8 mouse cellular contexts compared by ENCODE assay signal in the genomic region with DNA sequence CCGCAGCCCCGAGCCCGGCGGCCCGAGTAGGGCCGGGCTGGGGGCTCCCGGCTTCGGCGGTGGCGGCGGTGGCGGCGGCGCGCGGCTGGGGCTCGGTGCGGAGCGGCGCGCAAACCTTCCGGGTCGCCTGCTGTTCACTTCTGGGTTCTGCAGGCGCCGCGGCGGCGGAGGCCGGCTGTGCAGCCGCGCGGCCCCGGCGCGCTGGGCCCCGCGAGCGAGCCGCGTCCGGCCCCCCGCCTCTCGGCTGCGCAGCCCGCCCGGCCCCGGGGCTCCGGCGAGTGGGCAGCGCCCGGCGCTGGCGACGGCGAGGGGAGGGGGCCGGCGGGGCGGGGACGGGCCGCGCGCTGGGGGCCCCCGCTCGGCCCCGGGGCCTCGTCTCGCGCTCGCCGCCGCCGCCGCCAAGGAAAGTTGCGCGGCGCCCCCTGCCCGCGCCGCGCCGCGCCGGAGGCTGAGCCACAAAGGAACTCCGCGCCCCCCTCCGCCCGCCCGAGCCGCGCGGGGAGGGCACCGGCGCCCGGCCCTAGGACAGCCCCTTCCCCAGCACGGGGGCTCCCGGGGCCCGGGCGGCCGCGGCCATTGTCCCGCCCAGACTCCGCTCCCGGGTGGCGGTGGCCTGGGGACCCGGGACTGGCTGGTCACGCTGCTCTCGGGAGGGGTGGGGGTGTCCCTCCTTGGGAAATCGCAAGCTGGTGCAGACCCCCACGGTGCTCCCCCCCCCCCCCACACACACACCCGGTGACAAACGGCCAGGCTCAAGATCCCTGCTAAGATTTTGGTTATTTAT. TPM values are rescaled to one million over a fixed set of nuclear protein-coding genes. Genes with fewer than 3 reads are reported as not detected.
DNase-seq lines count a peak whose midpoint lies in the region; ATAC-seq and TF ChIP-seq lines count a peak whose summit lies in the region.

A gene (minus strand): TSS at position 3 of the 784 bp plus-strand sequence.

- peak; percentile 49 to 61 for DNase-seq in left cerebral cortex, adult 2 months (ENCODE audit: extremely low spot score in 1 of 2, low spot score in 2 of 2)
- no peak for DNase-seq in left cerebral cortex, adult 9 months (ENCODE audit: low spot score in 2 of 2)
- DNase-seq in cerebellum, adult 18-20 months = peak; percentile 49 to 68
- DNase-seq in gastrocnemius, postnatal 10 days = peak; percentile 64
- DNase-seq in hindbrain, postnatal 0 days (ENCODE audit: low spot score) = peak; percentile 74
- DNase-seq in liver = peak; percentile 41
- DNase-seq in naive thymus-derived CD4-positive, alpha-beta T cell, adult 2 months (ENCODE audit: low read depth) = peak; percentile 64
- DNase-seq in thymus, adult 18-20 months = peak; percentile 37 to 42

- H3K4me3 ChIP-seq in left cerebral cortex, adult 2 months = peak within 1 kb of the TSS; percentile 90
- peak within 1 kb of the TSS; percentile 72 for H3K4me3 ChIP-seq in hindbrain, postnatal 0 days (ENCODE audit: low read length)

- H3K4me2 ChIP-seq in hindbrain, postnatal 0 days (ENCODE audit: low read depth, low read length) = peak within 1 kb of the TSS; percentile 95

- H3K9ac ChIP-seq in hindbrain, postnatal 0 days (replicated peaks; ENCODE audit: low read length) = peak within 1 kb of the TSS; percentile 80

- H3K4me1 ChIP-seq in hindbrain, postnatal 0 days (ENCODE audit: insufficient read depth, low read length) = peaks cover 20% of the 10 kb centered on the region

- WGBS in hindbrain, postnatal 0 days = under 1% methylated on average over 50 of the region's 111 CpGs

- intact Hi-C loops in left cerebral cortex, adult 2 months (cut with DNase I) = no loop called here

- no peak; the same call in 1 of the 2 replicates for TF ChIP-seq CTCF in left cerebral cortex, adult 2 months (IDR thresholded peaks at IDR 0.05)
- TF ChIP-seq CTCF in hindbrain, postnatal 0 days (IDR thresholded peaks at IDR 0.05; ENCODE audit: low read depth) = no peak

- H3K9me3 ChIP-seq in hindbrain, postnatal 0 days (ENCODE audit: low read length) = no peaks in the 10 kb centered on the region

- no peaks in the 10 kb centered on the region for H3K27me3 ChIP-seq in hindbrain, postnatal 0 days (ENCODE audit: insufficient read depth, low read length)

- ATAC-seq in hindbrain, postnatal 0 days = peak; percentile 73

- H3K36me3 ChIP-seq in hindbrain, postnatal 0 days (ENCODE audit: insufficient read depth, low read length) = no peaks in the 10 kb centered on the region

- H3K27ac ChIP-seq in left cerebral cortex, adult 2 months = peak within 1 kb of the TSS; percentile 81
- H3K27ac ChIP-seq in hindbrain, postnatal 0 days = peak within 1 kb of the TSS; percentile 90

RNA-seq across cellular contexts. Expression of the gene that starts here (rescaled TPM):
- total RNA-seq in left cerebral cortex, adult 2 months (2021) = 10 to 100 TPM; 27.1 to 28.1 TPM
- total RNA-seq in gastrocnemius, postnatal 10 days (2021) = 10 to 100 TPM; 18.0 to 18.8 TPM
- 25.6 and 35.7 TPM in 2 replicates for total RNA-seq in hindbrain, postnatal 0 days (2014; rRNA removed)
- 23.3 and 24.9 TPM in 2 replicates for polyA plus RNA-seq in hindbrain, postnatal 0 days (2015; fragmentation: Nextera tagmentation; extraction: Ambion mirVana)

Comparison
In these comparisons a context has a peak if more than half of its experiments do, and no peak if none do; other contexts are left out.
1. DNase-seq: peak in left cerebral cortex, adult 2 months (2 of 2), cerebellum, adult 18-20 months (2 of 2), gastrocnemius, postnatal 10 days (single experiment), hindbrain, postnatal 0 days (single experiment), liver (single experiment), naive thymus-derived CD4-positive, alpha-beta T cell, adult 2 months (single experiment) and thymus, adult 18-20 months (2 of 2); none in left cerebral cortex, adult 9 months (0 of 2).